Comparison of ENCODE assay signal across 10 mouse cellular contexts in genomic region chr16:30512375-30513049, GRCm38 (mm10). TPM values are rescaled to one million over a fixed set of nuclear protein-coding genes. Genes with fewer than 3 reads are reported as not detected.
DNase-seq lines count a peak whose midpoint lies in the region; ATAC-seq and TF ChIP-seq lines count a peak whose summit lies in the region.
"Had no signal": no experiment of that assay in that cellular context is flagged by ENCODE, and none has a peak within 500 bp of the region (broad histone marks: within the 10 kb centered on the region; RNA-seq: fewer than 3 reads in every experiment).

No protein-coding gene starts in this region.

- peak; percentile 42 for DNase-seq in gastrocnemius, postnatal 14 days
- no peak for DNase-seq in gastrocnemius, postnatal 4 days (ENCODE audit: low spot score in 2 of 2)
- peak; percentile 75 for DNase-seq in NIH3T3 (ENCODE audit: low read depth)
- DNase-seq in liver, adult 2 months (ENCODE audit: extremely low read depth, low read depth, low spot score): peak; percentile 76
- DNase-seq in thymus, adult 18-20 months: no peak
- DNase-seq in midbrain, embryonic 14.5 days: no peak

- peaks cover 45% of the 10 kb centered on the region for H3K4me1 ChIP-seq in heart, embryonic 12.5 days (replicated peaks)
- H3K4me1 ChIP-seq in liver, adult 2 months (ENCODE audit: control insufficient read depth, insufficient read depth, low read length): peaks cover 14% of the 10 kb centered on the region
- H3K4me1 ChIP-seq in midbrain, embryonic 14.5 days (ENCODE audit: control insufficient read depth, insufficient read depth, low read length): peaks cover 13% of the 10 kb centered on the region

- peaks cover 6% of the 10 kb centered on the region; the same call in 1 of the 2 replicates for H3K27me3 ChIP-seq in heart, embryonic 12.5 days (replicated peaks)
- no peaks in the 10 kb centered on the region for H3K27me3 ChIP-seq in liver, adult 2 months (ENCODE audit: control insufficient read depth, insufficient read depth, low read length)
- no peaks in the 10 kb centered on the region for H3K27me3 ChIP-seq in midbrain, embryonic 14.5 days (ENCODE audit: control insufficient read depth, insufficient read depth, low read length)
- H3K27me3 ChIP-seq: midbrain, embryonic 12.5 days had no signal

- H3K4me2 ChIP-seq in heart, embryonic 12.5 days: peak overlapping the region; percentile 22
- no peak overlapping the region for H3K4me2 ChIP-seq in midbrain, embryonic 14.5 days (ENCODE audit: low read length)

- no peak for TF ChIP-seq POLR2A in liver, adult 2 months (IDR thresholded peaks at IDR 0.05; ENCODE audit: extremely low read depth, insufficient read depth, low read length)

- WGBS in heart, embryonic 12.5 days: 31% methylated on average over 8 of the region's 8 CpGs
- WGBS in liver, adult 2 months: 56% methylated on average over 8 of the region's 8 CpGs
- WGBS in midbrain, embryonic 14.5 days: 57% methylated on average over 8 of the region's 8 CpGs

- 0 out of 2 replicates have a peak, but pooled peaks have one; percentile 10 for ATAC-seq in heart, embryonic 12.5 days (ENCODE audit: insufficient number of reproducible peaks, low FRiP score)
- ATAC-seq in frontal cortex, adult (ENCODE audit: low TSS enrichment): no peak
- ATAC-seq in midbrain, embryonic 14.5 days (ENCODE audit: low FRiP score, low TSS enrichment): no peak

- TF ChIP-seq CTCF in liver, adult 2 months (IDR thresholded peaks at IDR 0.05; ENCODE audit: low read depth, low read length): no peak

- intact Hi-C loops in gastrocnemius, postnatal 14 days (cut with DNase I; ENCODE audit: low total_unique reads): no loop called here

- peak overlapping the region; percentile 66 for H3K27ac ChIP-seq in heart, embryonic 12.5 days (ENCODE audit: poor library complexity, severe bottlenecking)
- H3K27ac ChIP-seq in liver, adult 2 months (replicated peaks; ENCODE audit: insufficient read depth, low read depth, low read length): 0 out of 2 replicates have a peak overlapping the region, but pooled peaks have one; percentile 35
- no peak overlapping the region for H3K27ac ChIP-seq in midbrain, embryonic 14.5 days (replicated peaks; ENCODE audit: low read depth, low read length)
- H3K27ac ChIP-seq: midbrain, embryonic 12.5 days had no signal

- no peaks in the 10 kb centered on the region for H3K79me2 ChIP-seq in liver, adult 2 months (ENCODE audit: control insufficient read depth, insufficient read depth, low read length)

- 0 out of 2 replicates have a peak, but pooled peaks cover 5% of the 10 kb centered on the region for H3K9me3 ChIP-seq in heart, embryonic 12.5 days (replicated peaks)
- peaks cover 5% of the 10 kb centered on the region; the same call in 1 of the 2 replicates for H3K9me3 ChIP-seq in midbrain, embryonic 14.5 days (ENCODE audit: control insufficient read depth, low read length)
- H3K9me3 ChIP-seq: G1E; midbrain, embryonic 12.5 days had no signal

- H3K36me3 ChIP-seq in heart, embryonic 12.5 days: peaks cover 12% of the 10 kb centered on the region; the same call in 1 of the 2 replicates
- no peaks in the 10 kb centered on the region for H3K36me3 ChIP-seq in liver, adult 2 months (ENCODE audit: control insufficient read depth, insufficient read depth, low read length)
- peaks cover 32% of the 10 kb centered on the region for H3K36me3 ChIP-seq in midbrain, embryonic 14.5 days (ENCODE audit: control insufficient read depth, insufficient read depth, low read length)

- 0 out of 2 replicates have a peak overlapping the region, but pooled peaks have one; percentile 29 for H3K9ac ChIP-seq in heart, embryonic 12.5 days
- no peak overlapping the region for H3K9ac ChIP-seq in liver, adult 2 months (ENCODE audit: low read depth, low read length)
- H3K9ac ChIP-seq in midbrain, embryonic 14.5 days (replicated peaks; ENCODE audit: low read length): no peak overlapping the region
- H3K9ac ChIP-seq: midbrain, embryonic 12.5 days had no signal

- no peak overlapping the region for H3K4me3 ChIP-seq in heart, embryonic 12.5 days
- H3K4me3 ChIP-seq in liver, adult 2 months (ENCODE audit: insufficient read depth, low read depth, low read length): no peak overlapping the region
- H3K4me3 ChIP-seq in midbrain, embryonic 14.5 days (replicated peaks; ENCODE audit: low read depth, low read length): no peak overlapping the region

RNA-seq across cellular contexts. Expression of gene Tmem44, which starts 38.1 kb away (rescaled TPM):
- 1 to 10 TPM; 4.5 to 5.6 TPM for total RNA-seq in gastrocnemius, postnatal 14 days (2021)
- total RNA-seq in gastrocnemius, postnatal 4 days (2021): 10 to 100 TPM in 1 of 2 experiments, 1 to 10 TPM in 1; 9.7 to 11.2 TPM
- 23.8 and 26.9 TPM in 2 replicates for polyA plus RNA-seq in heart, embryonic 12.5 days (2016; fragmentation: Nextera tagmentation; extraction: Ambion mirVana)
- total RNA-seq in liver, adult 2 months (2014; rRNA removed): 1.2 and 1.3 TPM in 2 replicates
- 0.80 and 2.0 TPM in 2 replicates for polyA plus RNA-seq in liver, adult 2 months (2012; rRNA removed)
- polyA plus RNA-seq in midbrain, embryonic 14.5 days (2014; fragmentation: Nextera tagmentation; extraction: Ambion mirVana): 76.3 and 79.2 TPM in 2 replicates

Comparison
In these comparisons a context has a peak if more than half of its experiments do, and no peak if none do; other contexts are left out.
1. DNase-seq: peak in gastrocnemius, postnatal 14 days (single experiment), NIH3T3 (single experiment) and liver, adult 2 months (single experiment); none in gastrocnemius, postnatal 4 days (0 of 2), thymus, adult 18-20 months (0 of 2) and midbrain, embryonic 14.5 days (single experiment).